Mouse (Mus musculus): ENCODE measurements around the gene Abtb1.

Abtb1 gene

GRCm38 (mm10) chr6:88854509-88854908 lies 12.7 kb upstream of the Abtb1 start:
- DNase-seq (ENCODE audit: low read depth, low spot score), result no peak

GRCm38 (mm10) chr6:88850034-88850433 lies 8.2 kb upstream of the Abtb1 start:
- DNase-seq (ENCODE audit: low read depth, low spot score), result no peak

- DNase-seq (ENCODE audit: low read depth, low spot score), result peak; percentile 55
Observed at GRCm38 (mm10) chr6:88849270-88849669, 7.5 kb upstream of the Abtb1 start.

GRCm38 (mm10) chr6:88847571-88847970 lies 5.8 kb upstream of the Abtb1 start:
- no peak for DNase-seq (ENCODE audit: low read depth, low spot score)

- no peak for DNase-seq (ENCODE audit: low read depth, low spot score)
Observed at GRCm38 (mm10) chr6:88844901-88845565, 3.2 kb upstream of the Abtb1 start.

- no peak for DNase-seq (ENCODE audit: low read depth, low spot score)
Observed at GRCm38 (mm10) chr6:88843781-88844725, 2.3 kb upstream of the Abtb1 start.

- DNase-seq (ENCODE audit: low read depth, low spot score), result no peak
Observed at GRCm38 (mm10) chr6:88843241-88843640, 1.5 kb upstream of the Abtb1 start.

GRCm38 (mm10) chr6:88842731-88843151 lies 957 bp upstream of the Abtb1 start:
- DNase-seq (ENCODE audit: low read depth, low spot score), result peak; percentile 58

GRCm38 (mm10) chr6:88841514-88841780 lies 337 bp downstream of the Abtb1 start:
- DNase-seq (ENCODE audit: low read depth, low spot score), result no peak

- DNase-seq (ENCODE audit: low read depth, low spot score), result no peak
Observed at GRCm38 (mm10) chr6:88840791-88841513, 832 bp downstream of the Abtb1 start.

GRCm38 (mm10) chr6:88840211-88840610 lies 1.6 kb downstream of the Abtb1 start:
- DNase-seq (ENCODE audit: low read depth, low spot score), result no peak

- DNase-seq (ENCODE audit: low read depth, low spot score), result peak; percentile 69
Observed at GRCm38 (mm10) chr6:88839135-88839970, 2.4 kb downstream of the Abtb1 start.

GRCm38 (mm10) chr6:88838613-88839012 lies 3.2 kb downstream of the Abtb1 start:
- no peak for DNase-seq (ENCODE audit: low read depth, low spot score)

GRCm38 (mm10) chr6:88837999-88838398 lies 3.8 kb downstream of the Abtb1 start:
- DNase-seq (ENCODE audit: low read depth, low spot score), result no peak

GRCm38 (mm10) chr6:88836178-88836819 lies 5.5 kb downstream of the Abtb1 start:
- DNase-seq (ENCODE audit: low read depth, low spot score), result no peak

- no peak for DNase-seq (ENCODE audit: low read depth, low spot score)
Observed at GRCm38 (mm10) chr6:88835047-88835446, 6.7 kb downstream of the Abtb1 start.

GRCm38 (mm10) chr6:88833340-88834140 lies 8.2 kb downstream of the Abtb1 start:
- peak; percentile 34 for DNase-seq (ENCODE audit: low read depth, low spot score)

- peak; percentile 83 for DNase-seq (ENCODE audit: low read depth, low spot score)
Observed at GRCm38 (mm10) chr6:88832663-88833062, 9.1 kb downstream of the Abtb1 start.

GRCm38 (mm10) chr6:88831456-88831855 lies 10.3 kb downstream of the Abtb1 start:
- peak; percentile 85 for DNase-seq (ENCODE audit: low read depth, low spot score)

- no peak for DNase-seq (ENCODE audit: low read depth, low spot score)
Observed at GRCm38 (mm10) chr6:88830112-88830702, 11.6 kb downstream of the Abtb1 start.

All from ZHBTc4 (cell line).